In genomic region chr17:69177954-69178353, GRCm38 (mm10) we compare ENCODE assay signal across 15 mouse cellular contexts.
"Had no signal": no experiment of that assay in that cellular context is flagged by ENCODE, and none has a peak within 500 bp of the region (broad histone marks: within the 10 kb centered on the region; RNA-seq: fewer than 3 reads in every experiment).

No protein-coding gene starts in this region.

- H3K36me3 ChIP-seq: limb, embryonic 13.5 days; liver, embryonic 15.5 days; neural tube, embryonic 12.5 days had no signal

- H3K27ac ChIP-seq: kidney, postnatal 0 days; limb, embryonic 13.5 days; liver, embryonic 15.5 days; neural tube, embryonic 12.5 days had no signal

- H3K4me2 ChIP-seq: limb, embryonic 13.5 days; liver, embryonic 11.5 days; liver, embryonic 15.5 days; neural tube, embryonic 12.5 days had no signal

- H3K27me3 ChIP-seq: limb, embryonic 13.5 days; liver, embryonic 15.5 days; neural tube, embryonic 12.5 days had no signal

- ATAC-seq: lung, postnatal 0 days had no signal

- H3K9me3 ChIP-seq: limb, embryonic 13.5 days; liver, embryonic 15.5 days; neural tube, embryonic 12.5 days had no signal

- H3K4me3 ChIP-seq: limb, embryonic 13.5 days; liver, embryonic 15.5 days; neural tube, embryonic 12.5 days had no signal

- DNase-seq: kidney, postnatal 36 days; lung, adult 2 months; lung, postnatal 36 days; midbrain, embryonic 14.5 days; retina, postnatal 1 day; right cerebral cortex, postnatal 4 days; spleen, adult 18-20 months; thymus, adult 18-20 months; thymus, postnatal 14 days had no signal

- H3K9ac ChIP-seq: limb, embryonic 13.5 days; liver, embryonic 15.5 days; neural tube, embryonic 12.5 days had no signal
